Mouse (Mus musculus): Measurements from ENCODE around the gene Itga9.

Itga9 gene

GRCm38 (mm10) chr9:118948486-118948885 is 342.0 kb downstream of the Itga9 start:
- DNase-seq (ENCODE audit: low spot score in 2 of 2) = no peak

GRCm38 (mm10) chr9:118949124-118949523 is 342.6 kb downstream of the Itga9 start:
- DNase-seq (ENCODE audit: low spot score in 2 of 2) = no peak

GRCm38 (mm10) chr9:118949654-118950053 is 343.2 kb downstream of the Itga9 start:
- no peak for DNase-seq (ENCODE audit: low spot score in 2 of 2)

- DNase-seq (ENCODE audit: low spot score in 2 of 2) = no peak
These were observed 343.6 kb downstream of the Itga9 start for GRCm38 (mm10) chr9:118950061-118950460.
